Comparison of ENCODE assay signal across 22 mouse cellular contexts in genomic region chr2:161405847-161406384, GRCm38 (mm10).
A peak's percentile ranks its signal among the peaks of the same experiment; 100 is the strongest.
DNase-seq lines count a peak whose midpoint lies in the region; ATAC-seq and TF ChIP-seq lines count a peak whose summit lies in the region.
"Had no signal": no experiment of that assay in that cellular context is flagged by ENCODE, and none has a peak within 500 bp of the region (broad histone marks: within the 10 kb centered on the region; RNA-seq: fewer than 3 reads in every experiment).

No protein-coding gene starts in this region.

- no peak for TF ChIP-seq EP300 in liver, postnatal 0 days (IDR thresholded peaks at IDR 0.05; ENCODE audit: low read depth)

- TF ChIP-seq CTCF in forebrain, postnatal 0 days (IDR thresholded peaks at IDR 0.05; ENCODE audit: low read depth): peak; percentile 48
- TF ChIP-seq CTCF in liver, postnatal 0 days (IDR thresholded peaks at IDR 0.05; ENCODE audit: low read depth): no peak

- no peaks in the 10 kb centered on the region for H3K36me3 ChIP-seq in forebrain, postnatal 0 days (ENCODE audit: insufficient read depth)
- H3K36me3 ChIP-seq in forebrain, embryonic 11.5 days (ENCODE audit: control insufficient read depth, insufficient read depth, low read length): no peaks in the 10 kb centered on the region
- no peaks in the 10 kb centered on the region for H3K36me3 ChIP-seq in liver, embryonic 11.5 days (ENCODE audit: control insufficient read depth, insufficient read depth, low read length)
- no peaks in the 10 kb centered on the region for H3K36me3 ChIP-seq in liver, postnatal 0 days (replicated peaks; ENCODE audit: insufficient read depth, low read length)
- H3K36me3 ChIP-seq: hindbrain, embryonic 13.5 days; lung, embryonic 15.5 days; neural tube, embryonic 15.5 days; stomach, embryonic 15.5 days had no signal

- no peak overlapping the region for H3K9ac ChIP-seq in forebrain, postnatal 0 days
- no peak overlapping the region for H3K9ac ChIP-seq in forebrain, embryonic 11.5 days (ENCODE audit: low read length)
- H3K9ac ChIP-seq in liver, embryonic 11.5 days (ENCODE audit: low read depth, low read length): no peak overlapping the region
- no peak overlapping the region for H3K9ac ChIP-seq in liver, postnatal 0 days (replicated peaks)
- H3K9ac ChIP-seq: forebrain, embryonic 13.5 days; hindbrain, embryonic 13.5 days; lung, embryonic 15.5 days; neural tube, embryonic 15.5 days; stomach, embryonic 15.5 days had no signal

- H3K4me3 ChIP-seq in forebrain, postnatal 0 days (ENCODE audit: low read depth, low read length): no peak overlapping the region
- no peak overlapping the region for H3K4me3 ChIP-seq in forebrain, embryonic 11.5 days (ENCODE audit: low read depth, low read length)
- H3K4me3 ChIP-seq in liver, embryonic 11.5 days (ENCODE audit: low read depth, low read length): no peak overlapping the region
- no peak overlapping the region for H3K4me3 ChIP-seq in liver, postnatal 0 days (ENCODE audit: low read depth, low read length)
- H3K4me3 ChIP-seq: forebrain, embryonic 13.5 days; gastrocnemius, adult 2 months; hindbrain, embryonic 13.5 days; lung, embryonic 15.5 days; myocyte; neural tube, embryonic 15.5 days; stomach, embryonic 15.5 days had no signal

- H3K27ac ChIP-seq in forebrain, postnatal 0 days (ENCODE audit: low read depth, low read length): no peak overlapping the region
- no peak overlapping the region for H3K27ac ChIP-seq in forebrain, embryonic 11.5 days (ENCODE audit: low read depth, low read length)
- H3K27ac ChIP-seq in liver, embryonic 11.5 days (ENCODE audit: low read depth, low read length): no peak overlapping the region
- H3K27ac ChIP-seq in liver, postnatal 0 days (ENCODE audit: low read depth): no peak overlapping the region
- H3K27ac ChIP-seq: forebrain, embryonic 13.5 days; gastrocnemius, adult 2 months; hindbrain, embryonic 13.5 days; lung, embryonic 15.5 days; neural tube, embryonic 15.5 days; stomach, embryonic 15.5 days had no signal

- no peaks in the 10 kb centered on the region for H3K4me1 ChIP-seq in forebrain, postnatal 0 days (ENCODE audit: insufficient read depth)
- no peaks in the 10 kb centered on the region for H3K4me1 ChIP-seq in forebrain, embryonic 11.5 days (replicated peaks; ENCODE audit: control insufficient read depth, insufficient read depth, low read length)
- H3K4me1 ChIP-seq in liver, embryonic 11.5 days (replicated peaks; ENCODE audit: control insufficient read depth, insufficient read depth, low read length): no peaks in the 10 kb centered on the region
- H3K4me1 ChIP-seq in liver, postnatal 0 days (ENCODE audit: insufficient read depth): no peaks in the 10 kb centered on the region
- H3K4me1 ChIP-seq: lung, embryonic 15.5 days; stomach, embryonic 15.5 days had no signal

- WGBS in forebrain, postnatal 0 days: 57% methylated on average over 1 of the region's 1 CpGs
- WGBS in forebrain, embryonic 11.5 days: 36% methylated on average over 1 of the region's 1 CpGs
- WGBS in liver, embryonic 11.5 days: 17% methylated on average over 1 of the region's 1 CpGs
- 6% methylated on average over 1 of the region's 1 CpGs for WGBS in liver, postnatal 0 days (ENCODE audit: insufficient replicate concordance)

- no peak for DNase-seq in forebrain, postnatal 0 days
- no peak for DNase-seq in forebrain, embryonic 11.5 days (ENCODE audit: low spot score)
- DNase-seq in liver, embryonic 11.5 days (ENCODE audit: low spot score): no peak
- DNase-seq in liver, postnatal 0 days: no peak
- peak; percentile 7 for DNase-seq in right cerebral cortex, postnatal 14 days
- no peak for DNase-seq in right cerebral cortex, postnatal 36 days (ENCODE audit: low spot score in 2 of 2)
- DNase-seq in gastrocnemius, postnatal 4 days (ENCODE audit: low spot score in 2 of 2): no peak
- no peak for DNase-seq in frontal cortex, postnatal 10 days (ENCODE audit: low spot score in 2 of 2)
- DNase-seq: adrenal gland, postnatal 10 days; B cell, adult 2 months; cerebellum, adult 2 months; gastrocnemius, adult 2 months; heart, postnatal 10 days; kidney, adult 11 months; kidney, postnatal 10 days; liver had no signal

- no peak overlapping the region for H3K4me2 ChIP-seq in forebrain, postnatal 0 days (ENCODE audit: low read depth)
- H3K4me2 ChIP-seq in forebrain, embryonic 11.5 days (ENCODE audit: low read depth, low read length, severe bottlenecking): no peak overlapping the region
- H3K4me2 ChIP-seq in liver, embryonic 11.5 days: no peak overlapping the region
- no peak overlapping the region for H3K4me2 ChIP-seq in liver, postnatal 0 days (ENCODE audit: low read depth, low read length)
- H3K4me2 ChIP-seq: forebrain, embryonic 13.5 days; hindbrain, embryonic 13.5 days; lung, embryonic 15.5 days; neural tube, embryonic 15.5 days; stomach, embryonic 15.5 days had no signal

- no peak for ATAC-seq in forebrain, postnatal 0 days
- ATAC-seq in forebrain, embryonic 11.5 days (replicated peaks; ENCODE audit: low FRiP score): no peak
- 0 out of 2 replicates have a peak, but pooled peaks have one; percentile 34 for ATAC-seq in liver, embryonic 11.5 days (replicated peaks; ENCODE audit: low FRiP score)
- no peak for ATAC-seq in liver, postnatal 0 days
- ATAC-seq: forebrain, embryonic 13.5 days had no signal

- H3K27me3 ChIP-seq in forebrain, postnatal 0 days (ENCODE audit: insufficient read depth, low read length): no peaks in the 10 kb centered on the region
- H3K27me3 ChIP-seq in forebrain, embryonic 11.5 days (ENCODE audit: control insufficient read depth, insufficient read depth, low read length): no peaks in the 10 kb centered on the region
- H3K27me3 ChIP-seq in liver, embryonic 11.5 days (replicated peaks; ENCODE audit: control insufficient read depth, insufficient read depth, low read length): no peaks in the 10 kb centered on the region
- no peaks in the 10 kb centered on the region for H3K27me3 ChIP-seq in liver, postnatal 0 days (ENCODE audit: insufficient read depth, low read length)
- H3K27me3 ChIP-seq: forebrain, embryonic 13.5 days; hindbrain, embryonic 13.5 days; lung, embryonic 15.5 days; neural tube, embryonic 15.5 days; stomach, embryonic 15.5 days had no signal

- no peaks in the 10 kb centered on the region for H3K9me3 ChIP-seq in forebrain, postnatal 0 days (ENCODE audit: low read length)
- no peaks in the 10 kb centered on the region for H3K9me3 ChIP-seq in forebrain, embryonic 11.5 days (ENCODE audit: control insufficient read depth, low read length)
- H3K9me3 ChIP-seq in liver, embryonic 11.5 days (ENCODE audit: control insufficient read depth, low read length): no peaks in the 10 kb centered on the region
- no peaks in the 10 kb centered on the region for H3K9me3 ChIP-seq in liver, postnatal 0 days (ENCODE audit: low read length)
- H3K9me3 ChIP-seq: forebrain, embryonic 13.5 days; hindbrain, embryonic 13.5 days; lung, embryonic 15.5 days; neural tube, embryonic 15.5 days; stomach, embryonic 15.5 days had no signal
